Mouse (Mus musculus) stomach, embryonic 15.5 days (tissue): ENCODE results near the gene St8sia1. TPM values are rescaled to one million over a fixed set of nuclear protein-coding genes. Genes with fewer than 3 reads are reported as not detected.
A peak's percentile ranks its signal among the peaks of the same experiment; 100 is the strongest.
"Not testable (repeated sequence)": the region's sequence is repeated elsewhere in the genome, so short reads cannot be mapped to it uniquely, and the experiment has no call there.

ENCODE experiments used
- ATAC-seq: fragments of 200-750 bp; cut with Nextera tagmentation; 2 replicates; pipeline ENCODE4 v1.8.0; 2017; ENCODE audit warnings: low read depth, moderate number of reproducible peaks, moderate TSS enrichment; ENCODE audit not compliant: insufficient read depth, low FRiP score
- H3K27ac ChIP-seq: fragments of 300-500 bp; sonication (generic); 2 replicates; pipeline ENCODE4 v1.5.1; 2015; ENCODE audit warnings: mild to moderate bottlenecking, inconsistent platforms
- H3K27me3 ChIP-seq: fragments of 300-500 bp; sonication (generic); replicated peaks from 2 replicates; pipeline ENCODE4 v1.6.1; 2015; ENCODE audit warnings: inconsistent platforms
- H3K36me3 ChIP-seq: fragments of 300-500 bp; sonication (generic); 2 replicates; pipeline ENCODE4 v1.6.1; 2015; ENCODE audit warnings: inconsistent platforms
- H3K4me1 ChIP-seq: fragments of 300-500 bp; sonication (generic); 2 replicates; pipeline ENCODE4 v1.6.1; 2015; ENCODE audit warnings: inconsistent platforms
- H3K4me2 ChIP-seq: fragments of 300-500 bp; sonication (generic); 2 replicates; pipeline ENCODE4 v1.6.1; 2015; ENCODE audit warnings: mild to moderate bottlenecking, inconsistent platforms
- H3K4me3 ChIP-seq: fragments of 300-500 bp; sonication (generic); replicated peaks from 2 replicates; pipeline ENCODE4 v1.5.1; 2015; ENCODE audit warnings: inconsistent platforms
- H3K9ac ChIP-seq: fragments of 300-500 bp; sonication (generic); 2 replicates; pipeline ENCODE4 v1.6.1; 2015; ENCODE audit warnings: inconsistent platforms
- H3K9me3 ChIP-seq: fragments of 300-500 bp; sonication (generic); 2 replicates; pipeline ENCODE4 v1.6.1; 2016; ENCODE audit warnings: inconsistent platforms
- WGBS: fragments of 180-500 bp; shearing (Covaris S2); methylation state at CpG from one replicate; pipeline ENCODE4 v1.1.7; 2015; 5-methylcytosine and 5-hydroxymethylcytosine counted together
- polyA plus RNA-seq: library from polyadenylated mRNA; unstranded; fragments of >200 nt; fragmentation: Nextera tagmentation; extraction: Ambion mirVana; gene quantifications from 2 replicates; pipeline ENCODE4 v1.2.1, GENCODE M21; 2015

Gene St8sia1
- polyA plus RNA-seq, result 0.90 and 0.96 TPM in 2 replicates

GRCm38 (mm10) chr6:142964076-142964530 lies at the start of gene St8sia1:
Gene St8sia1, minus strand, starts transcription at chr6:142964452.
- H3K9me3 ChIP-seq, result no peaks in the 10 kb centered on the region
- 0 out of 2 replicates have a peak, but pooled peaks cover 8% of the 10 kb centered on the region for H3K4me1 ChIP-seq
- H3K36me3 ChIP-seq, result no peaks in the 10 kb centered on the region
- ATAC-seq, result peak; percentile 28; the same call in 1 of the 2 replicates
- H3K27me3 ChIP-seq, result peaks cover 13% of the 10 kb centered on the region
- 0 out of 2 replicates have a peak within 1 kb of the TSS, but pooled peaks have one; percentile 6 for H3K9ac ChIP-seq
- peak within 1 kb of the TSS; percentile 44; the same call in 1 of the 2 replicates for H3K27ac ChIP-seq
- peak within 1 kb of the TSS; percentile 95 for H3K4me2 ChIP-seq
- H3K4me3 ChIP-seq, result peak within 1 kb of the TSS; percentile 56
- WGBS, result under 1% methylated on average over 45 of the region's 45 CpGs

DNA sequence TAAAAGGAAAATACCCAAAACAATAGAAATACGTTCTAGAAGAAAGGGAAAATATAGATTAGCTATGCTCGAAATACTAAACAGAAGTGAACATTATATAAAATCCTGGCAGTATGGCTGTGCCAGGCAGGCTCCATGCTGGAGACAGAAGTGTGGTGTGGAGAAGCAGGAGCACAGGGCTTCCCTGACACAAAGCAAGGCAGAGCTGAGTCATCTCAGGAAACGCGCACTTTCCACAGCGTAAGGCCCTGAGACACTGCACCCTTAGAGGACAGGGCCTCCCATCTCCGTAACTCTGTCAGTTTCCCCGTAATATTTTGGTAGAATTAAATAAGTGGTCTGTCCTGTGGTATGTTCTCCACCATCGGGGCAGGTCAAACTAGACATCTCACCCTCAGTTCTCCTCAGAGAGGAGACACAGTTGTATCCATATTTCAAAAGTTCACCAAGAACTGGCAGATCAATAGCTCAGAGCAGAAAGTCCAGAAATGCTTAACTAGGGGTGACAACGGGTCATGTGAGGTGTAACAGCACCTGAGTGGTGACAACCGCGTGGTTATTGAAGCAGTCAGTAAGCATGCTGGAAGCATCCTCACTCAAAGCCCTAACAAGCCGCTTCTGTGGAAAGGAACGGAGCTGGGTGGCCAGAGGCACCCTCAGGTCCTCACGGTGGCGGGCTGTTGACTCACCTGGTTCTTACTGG lies 48.4 kb upstream of the St8sia1 start:
- WGBS, result 90% methylated on average over 15 of the region's 15 CpGs
- no peak overlapping the region for H3K27ac ChIP-seq
- H3K36me3 ChIP-seq, result peaks cover 12% of the 10 kb centered on the region; the same call in 1 of the 2 replicates

GRCm38 (mm10) chr6:143008865-143009264 lies 44.6 kb upstream of the St8sia1 start:
- H3K27ac ChIP-seq, result no peak overlapping the region
- WGBS, result 81% methylated on average over 5 of the region's 5 CpGs
- no peaks in the 10 kb centered on the region for H3K27me3 ChIP-seq
- no peak for ATAC-seq
- H3K9me3 ChIP-seq, result no peaks in the 10 kb centered on the region
- H3K36me3 ChIP-seq, result peaks cover 7% of the 10 kb centered on the region; the same call in 1 of the 2 replicates
- H3K4me3 ChIP-seq, result no peak overlapping the region
- H3K9ac ChIP-seq, result no peak overlapping the region
- no peak overlapping the region for H3K4me2 ChIP-seq
- H3K4me1 ChIP-seq, result no peaks in the 10 kb centered on the region

More for the DNA sequence above, 48.4 kb upstream of the St8sia1 start:
- no peak overlapping the region for H3K4me2 ChIP-seq
- no peak overlapping the region for H3K9ac ChIP-seq
- no peaks in the 10 kb centered on the region for H3K9me3 ChIP-seq
- no peaks in the 10 kb centered on the region for H3K27me3 ChIP-seq
- ATAC-seq, result no peak
- H3K4me1 ChIP-seq, result no peaks in the 10 kb centered on the region
- no peak overlapping the region for H3K4me3 ChIP-seq

DNA sequence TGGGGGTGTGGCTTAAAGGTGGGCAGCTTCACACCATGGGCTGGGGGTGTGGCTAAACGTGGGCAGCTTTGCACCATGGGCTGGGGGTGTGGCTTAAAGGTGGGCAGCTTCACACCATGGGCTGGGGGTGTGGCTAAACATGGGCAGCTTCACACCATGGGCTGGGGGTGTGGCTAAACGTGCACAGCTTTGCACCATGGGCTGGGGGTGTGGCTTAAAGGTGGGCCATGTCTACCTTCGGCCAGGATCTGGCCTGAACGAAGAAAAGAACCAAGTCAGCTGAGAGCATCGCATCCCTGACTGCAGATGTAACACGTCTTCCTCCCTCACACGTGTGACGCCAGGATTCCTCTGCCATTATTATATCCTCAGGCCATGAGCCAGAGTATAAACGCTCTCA lies 41.0 kb upstream of the St8sia1 start:
- not testable (repeated sequence) for ATAC-seq, H3K9ac ChIP-seq, H3K4me1 ChIP-seq, H3K9me3 ChIP-seq, H3K36me3 ChIP-seq, H3K27me3 ChIP-seq, H3K4me3 ChIP-seq, H3K4me2 ChIP-seq, H3K27ac ChIP-seq
- 84% methylated on average over 9 of the region's 9 CpGs for WGBS

DNA sequence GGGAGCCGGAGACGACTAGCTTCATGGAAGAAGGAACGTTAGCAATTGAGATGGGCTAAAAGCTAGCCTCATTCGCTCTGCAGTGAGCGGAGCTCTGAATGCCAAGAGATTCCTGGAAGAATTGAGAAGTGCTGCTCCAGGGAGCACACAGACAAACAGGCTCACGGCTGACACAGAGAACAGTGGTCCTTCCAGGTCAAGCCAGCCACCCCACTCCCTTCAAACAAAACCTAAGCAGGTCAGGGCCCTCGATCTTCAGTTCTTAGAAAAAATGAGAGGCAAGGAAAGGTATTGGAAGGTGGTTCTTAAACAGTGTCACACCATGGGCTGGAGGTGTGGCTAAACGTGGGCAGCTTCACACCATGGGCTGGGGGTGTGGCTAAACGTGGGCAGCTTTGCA lies 40.5 kb upstream of the St8sia1 start:
- Histone ChIP-seq H3K4me1 (no peaks in the 10 kb centered on the region), H3K9me3 (no peaks in the 10 kb centered on the region), H3K27ac (no peak overlapping the region), H3K9ac (no peak overlapping the region), H3K4me3 (no peak overlapping the region), H3K27me3 (no peaks in the 10 kb centered on the region), H3K36me3 (no peaks in the 10 kb centered on the region), H3K4me2 (no peak overlapping the region)
- ATAC-seq, result no peak
- 71% methylated on average over 9 of the region's 9 CpGs for WGBS

GRCm38 (mm10) chr6:142998221-142998999 lies 34.2 kb upstream of the St8sia1 start:
- H3K27me3 ChIP-seq, result no peaks in the 10 kb centered on the region
- WGBS, result 44% methylated on average over 12 of the region's 12 CpGs
- H3K4me3 ChIP-seq, result no peak overlapping the region
- H3K9me3 ChIP-seq, result no peaks in the 10 kb centered on the region
- ATAC-seq, result no peak
- no peaks in the 10 kb centered on the region for H3K36me3 ChIP-seq
- no peak overlapping the region for H3K4me2 ChIP-seq
- H3K9ac ChIP-seq, result no peak overlapping the region
- no peak overlapping the region for H3K27ac ChIP-seq
- 0 out of 2 replicates have a peak, but pooled peaks cover 3% of the 10 kb centered on the region for H3K4me1 ChIP-seq

GRCm38 (mm10) chr6:142996887-142997286 lies 32.6 kb upstream of the St8sia1 start:
- Histone ChIP-seq H3K36me3 (no peaks in the 10 kb centered on the region), H3K4me1 (0 out of 2 replicates have a peak, but pooled peaks cover 3% of the 10 kb centered on the region), H3K27me3 (no peaks in the 10 kb centered on the region), H3K27ac (no peak overlapping the region), H3K4me3 (no peak overlapping the region), H3K9me3 (no peaks in the 10 kb centered on the region), H3K9ac (no peak overlapping the region), H3K4me2 (no peak overlapping the region)
- WGBS, result 85% methylated on average over 3 of the region's 3 CpGs
- ATAC-seq, result no peak

DNA sequence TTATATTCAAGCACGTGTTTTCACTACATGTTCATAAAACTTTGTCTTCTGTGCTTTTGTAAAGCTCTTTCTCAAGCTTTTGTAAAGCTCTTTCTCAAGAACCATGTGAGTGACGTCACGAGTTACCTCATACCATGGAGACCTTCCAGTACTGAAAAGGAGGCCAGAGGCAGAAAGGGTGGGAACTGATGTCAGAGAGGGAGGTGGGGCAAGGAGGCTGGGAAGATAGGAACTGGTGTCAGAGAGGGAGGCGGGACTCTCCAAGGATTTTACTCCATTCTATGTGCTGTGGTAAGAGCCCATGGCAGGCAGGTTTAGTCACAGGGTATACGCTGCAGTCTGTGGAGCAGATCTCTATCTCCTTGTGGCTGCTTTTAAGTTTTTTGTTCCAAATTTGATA lies 31.3 kb upstream of the St8sia1 start:
- Histone ChIP-seq H3K36me3 (no peaks in the 10 kb centered on the region), H3K27me3 (no peaks in the 10 kb centered on the region), H3K9me3 (no peaks in the 10 kb centered on the region), H3K27ac (no peak overlapping the region), H3K4me1 (0 out of 2 replicates have a peak, but pooled peaks cover 3% of the 10 kb centered on the region), H3K4me3 (no peak overlapping the region), H3K9ac (no peak overlapping the region), H3K4me2 (no peak overlapping the region)
- WGBS, result 67% methylated on average over 5 of the region's 5 CpGs
- ATAC-seq, result no peak

GRCm38 (mm10) chr6:142994821-142995220 lies 30.6 kb upstream of the St8sia1 start:
- no peak overlapping the region for H3K4me3 ChIP-seq
- 0 out of 2 replicates have a peak, but pooled peaks cover 3% of the 10 kb centered on the region for H3K4me1 ChIP-seq
- no peaks in the 10 kb centered on the region for H3K9me3 ChIP-seq
- ATAC-seq, result no peak
- H3K27me3 ChIP-seq, result no peaks in the 10 kb centered on the region
- no peak overlapping the region for H3K4me2 ChIP-seq
- H3K27ac ChIP-seq, result no peak overlapping the region
- 36% methylated on average over 7 of the region's 7 CpGs for WGBS
- no peaks in the 10 kb centered on the region for H3K36me3 ChIP-seq
- no peak overlapping the region for H3K9ac ChIP-seq

- peak; percentile 44; the same call in 1 of the 2 replicates for ATAC-seq
- 0 out of 2 replicates have a peak overlapping the region, but pooled peaks have one; percentile 13 for H3K4me2 ChIP-seq
Observed at GRCm38 (mm10) chr6:142993705-142994698, 29.8 kb upstream of the St8sia1 start.

GRCm38 (mm10) chr6:142992971-142993370 lies 28.7 kb upstream of the St8sia1 start:
- 50% methylated on average over 2 of the region's 2 CpGs for WGBS
- no peaks in the 10 kb centered on the region for H3K9me3 ChIP-seq

More at GRCm38 (mm10) chr6:142993705-142994698, 29.8 kb upstream of the St8sia1 start:
- no peak overlapping the region for H3K9ac ChIP-seq
- H3K27me3 ChIP-seq, result no peaks in the 10 kb centered on the region
- no peak overlapping the region for H3K4me3 ChIP-seq
- WGBS, result 21% methylated on average over 14 of the region's 14 CpGs
- H3K27ac ChIP-seq, result 0 out of 2 replicates have a peak overlapping the region, but pooled peaks have one; percentile 12
- H3K4me1 ChIP-seq, result 0 out of 2 replicates have a peak, but pooled peaks cover 3% of the 10 kb centered on the region
- H3K9me3 ChIP-seq, result no peaks in the 10 kb centered on the region
- no peaks in the 10 kb centered on the region for H3K36me3 ChIP-seq

More at GRCm38 (mm10) chr6:142992971-142993370, 28.7 kb upstream of the St8sia1 start:
- no peak overlapping the region for H3K27ac ChIP-seq
- no peak overlapping the region for H3K9ac ChIP-seq
- H3K36me3 ChIP-seq, result no peaks in the 10 kb centered on the region
- H3K27me3 ChIP-seq, result no peaks in the 10 kb centered on the region
- H3K4me2 ChIP-seq, result no peak overlapping the region
- no peak for ATAC-seq
- H3K4me3 ChIP-seq, result no peak overlapping the region
- H3K4me1 ChIP-seq, result 0 out of 2 replicates have a peak, but pooled peaks cover 3% of the 10 kb centered on the region
